Mouse (Mus musculus) brain, embryonic 14.5 days (tissue): ENCODE results near the gene Taf3.

Source experiments
- CTCF ChIP-seq: fragments of 200-500 bp; IDR thresholded peaks from 2 replicates; pipeline ENCODE4 v1.5.1; 2012; ENCODE audit warnings: inconsistent platforms, mild to moderate bottlenecking, moderate library complexity, borderline replicate concordance; ENCODE audit not compliant: insufficient read depth, insufficient read length; ENCODE audit errors: extremely low read depth
- POLR2A ChIP-seq: fragments of 200-500 bp; IDR thresholded peaks from 2 replicates; pipeline ENCODE4 v1.6.1; 2012; ENCODE audit warnings: mild to moderate bottlenecking, inconsistent platforms, borderline replicate concordance; ENCODE audit not compliant: poor library complexity, insufficient read depth, insufficient read length, severe bottlenecking; ENCODE audit errors: extremely low read depth

DNA sequence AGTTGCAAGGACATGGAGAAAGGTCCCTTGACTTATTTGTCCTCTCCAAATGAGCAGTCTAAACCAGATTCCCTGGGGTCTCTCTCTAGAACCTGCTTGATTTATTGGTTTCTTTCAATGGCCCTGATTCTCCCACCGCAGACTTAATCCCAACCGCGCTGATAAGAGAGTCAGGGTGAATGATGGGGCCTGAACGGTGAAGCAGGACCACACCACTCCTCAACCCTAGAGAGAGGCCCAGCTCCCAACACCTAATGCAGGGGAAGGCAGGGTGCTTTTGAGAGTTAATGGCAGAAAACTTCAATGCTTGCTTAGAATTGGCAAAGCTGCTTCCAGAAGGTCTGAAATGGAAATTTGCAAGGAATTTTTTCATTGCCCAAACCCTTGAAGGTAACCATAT lies 173.2 kb downstream of the Taf3 start:
- TF ChIP-seq CTCF (no peak), POLR2A (no peak)
